Mouse (Mus musculus): ENCODE results near the gene Mepce. TPM values are rescaled to one million over a fixed set of nuclear protein-coding genes. Genes with fewer than 3 reads are reported as not detected.

Gene Mepce
- polyA plus RNA-seq, 1 experiment from 2014 or later = 64.6 TPM

DNA sequence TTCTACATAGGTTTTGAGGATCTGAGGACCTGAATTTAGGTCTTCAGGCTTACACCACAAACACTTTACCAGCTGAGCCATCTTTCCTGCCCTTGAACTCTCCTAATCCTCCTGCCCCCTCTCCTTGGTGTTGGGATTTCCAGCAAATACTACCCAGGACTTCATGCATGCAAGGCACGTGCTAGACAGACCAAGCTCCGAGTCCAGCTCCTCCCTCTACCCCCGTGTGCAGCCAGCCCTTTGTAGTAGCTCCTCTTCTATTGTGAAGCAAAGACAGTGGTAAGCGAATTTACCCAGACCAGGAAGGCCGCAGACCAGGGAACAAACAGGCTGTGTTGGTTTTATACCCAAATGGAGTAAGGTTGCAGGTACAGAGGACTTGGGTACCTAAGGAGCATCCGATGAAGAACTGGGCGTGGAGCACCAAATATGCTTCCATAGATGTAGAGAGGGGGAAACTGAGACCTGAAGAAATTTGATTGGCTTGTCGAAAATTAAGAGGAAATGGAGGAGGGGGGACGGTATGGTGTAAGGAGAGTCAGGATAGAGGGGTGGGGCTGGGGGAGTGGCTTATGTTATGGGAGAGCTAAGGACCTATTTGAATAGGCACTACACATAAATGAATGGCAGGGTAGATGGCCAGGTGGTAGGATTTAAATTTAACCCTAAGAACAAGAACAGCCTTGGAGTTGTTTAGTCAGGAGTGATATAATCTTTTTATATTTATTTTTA is 22.7 kb downstream of the Mepce start:
- in situ Hi-C loops (cut with MboI; ENCODE audit: low pct_unique_long_range_greater_than_20kb) = loop anchor here (5.0 kb wide), 2 partner anchors 112 to 232 kb away; partner anchors contain the start of genes Epo and Gnb2
- ChIA-PET CTCF (interaction anchor here (0.9 kb wide), 1 partner anchor 14 kb away, joined by 3 read pairs; the partner anchor contains the start of gene Ppp1r35), POLR2A (interaction anchor here (1.1 kb wide), 1 partner anchor 105 kb away, joined by 3 read pairs; no protein-coding TSS in a partner anchor)
- H3K27me3 ChIP-seq = no peaks in the 10 kb centered on the region
- DNase-seq (ENCODE audit: low read depth, low spot score) (no peak), ATAC-seq (no peak)
- TF ChIP-seq CTCF (IDR thresholded peaks at IDR 0.05) = no peak

DNA sequence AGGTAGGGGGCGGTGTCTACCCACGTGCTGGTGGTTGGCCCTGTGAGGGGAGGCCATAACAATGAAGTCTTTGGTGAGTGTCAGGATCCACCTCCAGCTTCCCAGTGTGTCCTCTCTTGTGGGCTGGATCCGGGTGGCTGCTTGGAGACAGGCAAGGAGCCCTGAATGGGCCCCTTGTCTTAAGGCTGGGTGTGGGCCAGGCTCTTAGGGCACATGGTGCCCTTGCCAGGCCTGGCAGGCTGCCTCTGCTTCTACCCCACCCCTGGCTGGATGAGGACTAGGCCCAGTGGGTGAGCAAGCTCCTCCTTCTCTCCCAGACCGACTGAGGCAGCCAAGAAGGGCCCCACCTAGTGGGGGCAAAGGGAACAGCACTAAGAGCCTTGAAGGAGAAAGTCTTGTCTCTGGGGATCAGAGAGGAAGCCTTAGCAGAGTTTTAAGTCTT is 27.5 kb downstream of the Mepce start:
- TF ChIP-seq CTCF (IDR thresholded peaks at IDR 0.05) = peak; percentile 92
- peak; percentile 79 for DNase-seq (ENCODE audit: low read depth, low spot score)
- no peaks in the 10 kb centered on the region for H3K27me3 ChIP-seq
- peak; percentile 71 for ATAC-seq
- in situ Hi-C loops (cut with MboI; ENCODE audit: low pct_unique_long_range_greater_than_20kb) = loop anchor here (5.0 kb wide), 2 partner anchors 108 to 228 kb away; partner anchors contain the start of genes Epo and Gnb2
- ChIA-PET CTCF (interaction anchor here (0.7 to 3.8 kb wide), 20 partner anchors 8 to 146 kb away, joined by 3 to 26 read pairs (median 4); partner anchors contain the start of genes Pcolce and Tsc22d4), POLR2A (interaction anchor here (0.6 to 2.7 kb wide), 2 partner anchors 12 to 71 kb away, joined by 3 to 18 read pairs; no protein-coding TSS in a partner anchor)

DNA sequence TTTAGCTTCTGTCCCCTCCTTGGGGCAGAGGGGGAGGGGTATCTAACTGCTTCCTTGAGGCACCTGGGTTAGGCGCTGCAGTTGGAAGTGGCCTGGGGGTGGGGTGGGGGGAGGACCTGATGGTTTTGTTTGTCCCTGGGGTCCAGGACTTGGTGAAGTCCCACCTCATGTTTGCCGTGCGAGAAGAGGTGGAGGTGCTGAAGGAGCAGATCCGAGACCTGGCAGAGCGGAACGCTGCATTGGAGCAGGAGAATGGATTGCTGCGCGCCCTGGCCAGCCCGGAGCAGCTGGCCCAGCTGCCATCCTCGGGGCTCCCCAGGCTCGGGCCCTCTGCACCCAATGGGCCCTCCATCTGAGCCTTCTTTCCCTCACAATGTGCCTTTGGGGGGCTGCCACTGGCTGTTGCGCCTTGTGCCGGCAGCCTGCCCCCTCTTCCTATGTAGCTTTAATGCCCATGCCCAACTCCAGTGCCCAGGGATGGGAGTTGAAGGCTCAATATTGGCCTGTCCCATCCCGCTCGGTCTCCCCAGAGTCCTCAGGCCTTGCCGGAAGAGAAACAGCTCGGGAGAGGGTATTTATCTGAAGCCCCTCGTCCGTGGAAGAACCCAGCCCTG is 28.4 kb downstream of the Mepce start:
- ChIA-PET POLR2A (interaction anchor here (0.6 to 2.7 kb wide), 2 partner anchors 11 to 128 kb away, joined by 3 to 18 read pairs; no protein-coding TSS in a partner anchor), CTCF (interaction anchor here (1.3 to 3.3 kb wide), 8 partner anchors 11 to 115 kb away, joined by 3 to 18 read pairs (median 12); partner anchors contain the start of gene Tsc22d4)
- H3K27me3 ChIP-seq = no peaks in the 10 kb centered on the region
- no peak for ATAC-seq
- no peak for TF ChIP-seq CTCF (IDR thresholded peaks at IDR 0.05)
- in situ Hi-C loops (cut with MboI; ENCODE audit: low pct_unique_long_range_greater_than_20kb) = no loop called here
- no peak for DNase-seq (ENCODE audit: low read depth, low spot score)

DNA sequence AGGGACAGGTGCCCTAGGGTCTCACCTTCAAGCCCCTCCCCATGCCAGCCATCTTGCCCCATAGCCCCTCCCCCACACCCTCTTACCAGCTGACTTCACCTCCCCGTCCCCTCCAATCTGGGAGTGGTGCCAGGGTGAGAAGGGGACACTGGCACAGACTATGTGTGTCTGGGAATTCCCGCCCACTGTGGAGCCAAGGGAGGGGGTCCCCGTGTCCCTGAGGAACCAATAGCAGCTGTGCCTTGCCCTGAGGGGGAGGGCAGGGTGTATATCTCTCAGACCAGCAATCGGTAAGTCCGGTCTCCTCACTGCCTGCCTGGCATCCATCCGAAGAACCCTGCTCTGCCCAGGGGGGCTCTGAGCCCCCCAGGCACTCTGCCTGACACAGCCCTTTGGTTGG is 29.6 kb downstream of the Mepce start:
- no peak for ATAC-seq
- no peak for TF ChIP-seq CTCF (IDR thresholded peaks at IDR 0.05)
- no peaks in the 10 kb centered on the region for H3K27me3 ChIP-seq
- POLR2A ChIA-PET = interaction anchor here (2.7 kb wide), 1 partner anchor 10 kb away, joined by 18 read pairs; no protein-coding TSS in a partner anchor
- no peak for DNase-seq (ENCODE audit: low read depth, low spot score)
- in situ Hi-C loops (cut with MboI; ENCODE audit: low pct_unique_long_range_greater_than_20kb) = no loop called here
- CTCF ChIA-PET = interaction anchor here (1.2 to 2.9 kb wide), 4 partner anchors 9 to 100 kb away, joined by 3 to 18 read pairs (median 10); no protein-coding TSS in a partner anchor

DNA sequence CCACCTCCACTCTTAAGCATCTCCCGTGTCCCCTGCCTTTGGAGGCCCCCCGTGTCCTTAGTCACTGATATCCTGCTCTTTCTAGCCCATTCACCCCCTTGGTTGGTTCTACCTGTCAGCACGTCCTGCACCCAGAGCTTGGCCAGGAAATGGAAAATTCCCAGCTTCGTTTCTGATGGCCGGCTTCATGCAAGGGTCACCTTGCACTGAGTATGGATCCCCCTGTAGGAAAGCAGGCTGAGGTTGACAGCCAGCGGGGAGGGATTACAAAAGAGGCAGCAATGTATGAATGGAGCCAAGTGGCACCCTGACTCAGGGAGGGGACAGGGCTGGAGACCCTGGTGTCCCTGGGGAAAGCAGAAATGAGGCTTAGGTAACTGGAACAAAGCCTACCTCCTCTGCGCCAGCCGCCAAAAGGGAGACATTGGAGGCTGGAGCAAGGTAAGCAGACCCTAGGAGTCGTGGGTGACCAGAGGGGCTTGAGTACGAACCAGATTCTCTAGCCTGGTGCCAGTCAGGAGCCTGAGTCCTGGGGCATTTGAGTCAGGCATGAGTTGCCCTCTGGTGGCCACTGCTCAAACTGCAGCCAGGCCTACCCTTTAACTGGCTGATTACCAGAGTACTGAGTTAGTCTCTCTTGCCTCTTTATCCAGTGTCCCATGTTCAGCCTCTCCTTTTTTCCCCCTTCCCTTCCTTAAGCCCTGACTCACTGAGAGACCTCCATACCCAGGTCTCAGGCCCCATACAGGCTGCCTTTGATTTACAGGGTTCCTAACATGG is 30.4 kb downstream of the Mepce start:
- DNase-seq (ENCODE audit: low read depth, low spot score) = no peak
- in situ Hi-C loops (cut with MboI; ENCODE audit: low pct_unique_long_range_greater_than_20kb) = no loop called here
- POLR2A ChIA-PET = no interaction called here
- TF ChIP-seq CTCF (IDR thresholded peaks at IDR 0.05) = peak; percentile 97
- no peaks in the 10 kb centered on the region for H3K27me3 ChIP-seq
- CTCF ChIA-PET = interaction anchor here (0.9 to 2.9 kb wide), 7 partner anchors 9 to 104 kb away, joined by 3 to 18 read pairs (median 3); no protein-coding TSS in a partner anchor
- ATAC-seq = no peak

DNA sequence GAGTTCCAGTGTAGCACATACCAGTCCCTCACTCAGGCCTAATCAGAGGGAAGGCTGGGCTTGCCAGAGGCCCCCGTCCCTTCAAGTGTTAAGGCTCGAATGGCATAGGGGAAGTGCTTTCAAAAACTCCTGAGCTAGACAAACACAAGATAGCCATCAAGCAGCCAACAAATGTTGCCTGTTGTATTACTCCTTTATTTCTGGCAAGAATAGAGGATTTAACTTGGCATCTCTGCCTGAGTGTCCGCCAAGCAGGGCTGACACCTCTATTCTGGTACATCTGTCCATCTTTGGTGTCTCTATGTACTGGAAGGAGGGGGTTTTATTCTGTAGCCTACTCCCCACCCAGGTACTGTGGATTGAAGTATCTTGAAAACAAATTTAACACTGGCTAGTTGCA is 31.3 kb downstream of the Mepce start:
- POLR2A ChIA-PET = no interaction called here
- TF ChIP-seq CTCF (IDR thresholded peaks at IDR 0.05) = no peak
- no peak for DNase-seq (ENCODE audit: low read depth, low spot score)
- in situ Hi-C loops (cut with MboI; ENCODE audit: low pct_unique_long_range_greater_than_20kb) = no loop called here
- CTCF ChIA-PET = no interaction called here
- H3K27me3 ChIP-seq = no peaks in the 10 kb centered on the region
- ATAC-seq = no peak

DNA sequence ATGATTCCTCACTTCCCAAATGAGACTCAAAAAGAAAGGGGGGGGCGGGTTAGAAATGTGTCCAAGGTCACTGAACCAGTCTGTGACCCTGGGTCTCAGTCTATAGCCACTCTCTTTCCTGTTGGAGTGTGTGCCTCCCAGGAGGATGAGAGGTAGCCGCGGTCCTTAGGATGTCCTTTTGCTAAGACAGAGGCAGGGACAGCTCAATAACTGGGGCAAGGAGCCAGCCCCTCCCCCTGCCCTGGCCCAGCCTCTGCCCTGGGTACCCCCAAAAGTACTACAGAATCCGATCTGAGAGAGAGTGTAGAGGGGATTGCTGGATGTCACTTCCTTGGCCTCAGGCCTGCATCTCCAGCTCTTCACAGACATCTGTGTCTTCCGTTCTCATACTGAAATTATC is 32.0 kb downstream of the Mepce start:
- ATAC-seq (no peak), DNase-seq (ENCODE audit: low read depth, low spot score) (no peak)
- ChIA-PET POLR2A (no interaction called here), CTCF (no interaction called here)
- H3K27me3 ChIP-seq = no peaks in the 10 kb centered on the region
- no peak for TF ChIP-seq CTCF (IDR thresholded peaks at IDR 0.05)
- in situ Hi-C loops (cut with MboI; ENCODE audit: low pct_unique_long_range_greater_than_20kb) = no loop called here

DNA sequence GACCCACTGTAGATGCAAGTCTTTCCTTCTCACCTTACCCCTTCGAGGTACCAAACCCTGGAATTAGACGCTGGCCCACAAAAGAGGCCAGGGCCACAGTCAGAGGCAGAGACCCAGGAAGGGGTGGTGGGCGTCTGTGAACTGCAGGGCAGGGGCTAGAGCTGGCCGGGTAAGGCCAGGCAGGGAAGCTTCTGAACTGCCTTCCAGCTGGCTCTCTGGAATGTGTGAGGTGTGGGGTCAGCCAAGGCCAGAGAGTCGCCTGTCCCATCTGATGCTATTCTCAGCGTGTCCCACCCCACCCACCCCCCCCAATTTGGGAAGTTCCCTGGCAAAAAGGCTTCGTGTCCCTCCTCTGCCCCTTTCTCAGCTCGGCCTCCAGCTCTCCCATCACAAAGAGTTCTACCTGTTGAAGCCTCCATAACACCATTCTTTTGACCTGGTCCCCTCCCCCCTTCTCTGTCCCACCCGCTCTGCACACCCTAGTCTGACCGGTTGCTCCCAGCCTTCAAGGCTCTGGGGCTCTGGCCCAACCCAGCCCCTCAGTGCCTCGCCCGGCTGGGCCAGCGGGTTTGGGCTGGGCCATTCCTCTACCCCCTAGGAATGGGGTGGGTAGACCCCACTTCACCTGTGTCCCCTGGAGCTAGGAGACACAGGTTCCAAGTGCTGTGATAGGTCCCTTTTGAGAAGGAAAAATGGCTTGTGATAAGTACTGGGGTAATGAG is 34.2 kb downstream of the Mepce start:
- TF ChIP-seq CTCF (IDR thresholded peaks at IDR 0.05) = no peak
- H3K27me3 ChIP-seq = no peaks in the 10 kb centered on the region
- no peak for DNase-seq (ENCODE audit: low read depth, low spot score)
- CTCF ChIA-PET = interaction anchor here (1.2 to 1.8 kb wide), 2 partner anchors 96 to 101 kb away, joined by 3 to 4 read pairs; no protein-coding TSS in a partner anchor
- in situ Hi-C loops (cut with MboI; ENCODE audit: low pct_unique_long_range_greater_than_20kb) = no loop called here
- POLR2A ChIA-PET = no interaction called here
- no peak for ATAC-seq

DNA sequence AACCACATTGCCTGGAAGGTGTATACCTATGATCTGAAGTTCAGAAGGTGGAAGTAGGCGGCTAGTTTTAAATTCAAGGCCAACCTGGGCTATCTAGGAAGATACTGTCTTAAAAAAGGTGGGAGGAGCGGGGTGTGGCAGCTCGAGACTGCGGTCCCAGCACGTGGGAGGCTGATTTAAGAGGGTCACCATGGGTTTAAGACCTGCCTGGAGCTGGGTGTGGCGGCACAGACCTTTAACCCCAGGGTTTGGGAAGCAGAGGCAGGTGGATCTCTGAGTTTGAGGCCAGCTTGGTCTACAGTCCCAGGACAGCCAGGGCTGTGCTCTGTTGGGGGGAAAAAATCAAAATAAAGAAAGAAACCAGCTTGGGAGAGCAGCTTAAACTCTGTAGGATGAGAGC is 35.5 kb downstream of the Mepce start:
- ChIA-PET POLR2A (interaction anchor here (0.8 kb wide), 1 partner anchor 10 kb away, joined by 3 read pairs; no protein-coding TSS in a partner anchor), CTCF (interaction anchor here (0.8 to 1.8 kb wide), 4 partner anchors 8 to 100 kb away, joined by 3 to 4 read pairs (median 4); no protein-coding TSS in a partner anchor)
- in situ Hi-C loops (cut with MboI; ENCODE audit: low pct_unique_long_range_greater_than_20kb) = no loop called here
- H3K27me3 ChIP-seq = no peaks in the 10 kb centered on the region
- ATAC-seq = no peak
- TF ChIP-seq CTCF (IDR thresholded peaks at IDR 0.05) = no peak
- no peak for DNase-seq (ENCODE audit: low read depth, low spot score)

Data from Patski (cell line).